Mouse (Mus musculus) mouse trophoblast stem cell (cell line): ENCODE results near the gene Sec24b.

Experiments
- in situ Hi-C, 2 experiments: fragments of 300-500 bp; cut with MseI, MboI; formaldehyde crosslinking; loops; 2 replicates in 1 of 2; 3 replicates in 1 of 2; pipeline ENCODE4 v1.15.1; 2025

The Sec24b gene

GRCm38 (mm10) chr3:130055416-130056385 lies 5.7 kb downstream of the Sec24b start:
- in situ Hi-C loops, result no loop called here

GRCm38 (mm10) chr3:130054587-130054986 lies 6.8 kb downstream of the Sec24b start:
- in situ Hi-C loops, result no loop called here

GRCm38 (mm10) chr3:130053340-130054066 lies 7.8 kb downstream of the Sec24b start:
- in situ Hi-C loops, result no loop called here

GRCm38 (mm10) chr3:130052541-130053298 lies 8.6 kb downstream of the Sec24b start:
- in situ Hi-C loops, result no loop called here

- in situ Hi-C loops, result no loop called here
Measured at GRCm38 (mm10) chr3:130052116-130052515, 9.2 kb downstream of the Sec24b start.

GRCm38 (mm10) chr3:130040711-130041110 lies 20.6 kb downstream of the Sec24b start:
- in situ Hi-C loops, result no loop called here

- in situ Hi-C loops, result no loop called here
Measured at GRCm38 (mm10) chr3:130040017-130040416, 21.3 kb downstream of the Sec24b start.

- in situ Hi-C loops, result no loop called here
Measured at GRCm38 (mm10) chr3:130028741-130029140, 32.6 kb downstream of the Sec24b start.

GRCm38 (mm10) chr3:130026181-130026580 lies 35.2 kb downstream of the Sec24b start:
- in situ Hi-C loops, result no loop called here

GRCm38 (mm10) chr3:130025556-130025955 lies 35.8 kb downstream of the Sec24b start:
- in situ Hi-C loops, result no loop called here

GRCm38 (mm10) chr3:130012943-130013342 lies 48.4 kb downstream of the Sec24b start:
- in situ Hi-C loops, result no loop called here

GRCm38 (mm10) chr3:130011236-130011635 lies 50.1 kb downstream of the Sec24b start:
- in situ Hi-C loops, result no loop called here

- in situ Hi-C loops, result no loop called here
Measured at GRCm38 (mm10) chr3:130006141-130006540, 55.2 kb downstream of the Sec24b start.

- in situ Hi-C loops, result no loop called here
Measured at GRCm38 (mm10) chr3:130000926-130001325, 60.4 kb downstream of the Sec24b start.

GRCm38 (mm10) chr3:129998526-129998925 lies 62.8 kb downstream of the Sec24b start:
- in situ Hi-C loops, result no loop called here

- in situ Hi-C loops, result no loop called here
Measured at GRCm38 (mm10) chr3:129998001-129998400, 63.4 kb downstream of the Sec24b start.

GRCm38 (mm10) chr3:129997324-129997723 lies 64.0 kb downstream of the Sec24b start:
- in situ Hi-C loops, result no loop called here

- in situ Hi-C loops, result no loop called here
Measured at GRCm38 (mm10) chr3:129987297-129987696, 74.1 kb downstream of the Sec24b start.

- in situ Hi-C loops, result no loop called here
Measured at GRCm38 (mm10) chr3:129985335-129985734, 76.0 kb downstream of the Sec24b start.

GRCm38 (mm10) chr3:129984797-129985196 lies 76.6 kb downstream of the Sec24b start:
- in situ Hi-C loops, result no loop called here

GRCm38 (mm10) chr3:129982271-129982670 lies 79.1 kb downstream of the Sec24b start:
- in situ Hi-C loops, result no loop called here

GRCm38 (mm10) chr3:129981756-129982155 lies 79.6 kb downstream of the Sec24b start:
- in situ Hi-C loops, result no loop called here
